8 mouse cellular contexts compared by ENCODE assay signal in genomic region chr2:30587161-30587560, GRCm38 (mm10). TPM values are rescaled to one million over a fixed set of nuclear protein-coding genes. Genes with fewer than 3 reads are reported as not detected.
DNase-seq lines count a peak whose midpoint lies in the region; ATAC-seq and TF ChIP-seq lines count a peak whose summit lies in the region.

No protein-coding gene starts in this region.

- TF ChIP-seq POLR2A in lung, adult 2 months (IDR thresholded peaks at IDR 0.05; ENCODE audit: borderline replicate concordance, extremely low read depth, low read depth, low read length) = peak; percentile 67; the same call in 1 of the 2 replicates

- no peak overlapping the region for H3K27ac ChIP-seq in left cerebral cortex, adult 2 months
- no peak overlapping the region for H3K27ac ChIP-seq in heart, embryonic 15.5 days
- H3K27ac ChIP-seq in stomach, embryonic 16.5 days (ENCODE audit: low read length) = peak overlapping the region; percentile 58

- no peak overlapping the region for H3K4me3 ChIP-seq in left cerebral cortex, adult 2 months
- no peak overlapping the region for H3K4me3 ChIP-seq in heart, embryonic 15.5 days
- H3K4me3 ChIP-seq in lung, adult 2 months (replicated peaks; ENCODE audit: extremely low read depth, low read depth, low read length) = no peak overlapping the region
- no peak overlapping the region for H3K4me3 ChIP-seq in stomach, embryonic 16.5 days (replicated peaks; ENCODE audit: low read length)

- H3K4me2 ChIP-seq in heart, embryonic 15.5 days = no peak overlapping the region
- H3K4me2 ChIP-seq in stomach, embryonic 16.5 days (ENCODE audit: low read depth, low read length) = no peak overlapping the region

- ATAC-seq in heart, embryonic 15.5 days (replicated peaks; ENCODE audit: insufficient number of reproducible peaks, insufficient read depth, low FRiP score, low read depth) = 0 out of 2 replicates have a peak, but pooled peaks have one; percentile 11
- peak; percentile 10; the same call in 1 of the 2 replicates for ATAC-seq in stomach, embryonic 16.5 days (ENCODE audit: insufficient read depth, low FRiP score)
- no peak for ATAC-seq in erythroblast, adult 5-6 weeks (replicated peaks; ENCODE audit: low FRiP score, poor library complexity, severe bottlenecking)

- intact Hi-C loops in left cerebral cortex, postnatal 4 days (cut with DNase I) = no loop called here
- intact Hi-C loops in left cerebral cortex, adult 2 months (cut with DNase I) = no loop called here
- intact Hi-C loops in gastrocnemius, postnatal 36 days (cut with DNase I) = loop anchor here (5.0 kb wide), 1 partner anchor 85 kb away; no protein-coding TSS in a partner anchor

- peaks cover 10% of the 10 kb centered on the region for H3K4me1 ChIP-seq in heart, embryonic 15.5 days (replicated peaks)
- peaks cover 15% of the 10 kb centered on the region for H3K4me1 ChIP-seq in lung, adult 2 months (ENCODE audit: control insufficient read depth, insufficient read depth, low read length)
- peaks cover 31% of the 10 kb centered on the region for H3K4me1 ChIP-seq in stomach, embryonic 16.5 days (ENCODE audit: control insufficient read depth, insufficient read depth, low read length)

- H3K9ac ChIP-seq in heart, embryonic 15.5 days = no peak overlapping the region
- peak overlapping the region; percentile 27 for H3K9ac ChIP-seq in stomach, embryonic 16.5 days (ENCODE audit: low read length)

- DNase-seq in left cerebral cortex, postnatal 4 days = peak; percentile 54
- no peak for DNase-seq in left cerebral cortex, adult 2 months (ENCODE audit: extremely low spot score in 1 of 2, low spot score in 2 of 2)
- peak; percentile 71 for DNase-seq in ZHBTc4 (ENCODE audit: low read depth, low spot score)
- no peak for DNase-seq in lung, adult 2 months
- DNase-seq in gastrocnemius, postnatal 36 days = no peak

- H3K36me3 ChIP-seq in heart, embryonic 15.5 days = no peaks in the 10 kb centered on the region
- no peaks in the 10 kb centered on the region for H3K36me3 ChIP-seq in stomach, embryonic 16.5 days (ENCODE audit: control insufficient read depth, insufficient read depth, low read length)

- H3K27me3 ChIP-seq in heart, embryonic 15.5 days = no peaks in the 10 kb centered on the region
- no peaks in the 10 kb centered on the region for H3K27me3 ChIP-seq in stomach, embryonic 16.5 days (ENCODE audit: control insufficient read depth, insufficient read depth, low read length)

- TF ChIP-seq CTCF in left cerebral cortex, adult 2 months (IDR thresholded peaks at IDR 0.05) = no peak
- no peak for TF ChIP-seq CTCF in lung, adult 2 months (IDR thresholded peaks at IDR 0.05; ENCODE audit: insufficient read depth, low read length)

- WGBS in heart, embryonic 15.5 days = 37% methylated on average over 8 of the region's 8 CpGs
- WGBS in lung, adult 2 months = 23% methylated on average over 8 of the region's 8 CpGs
- 28% methylated on average over 8 of the region's 8 CpGs for WGBS in stomach, embryonic 16.5 days

- H3K9me3 ChIP-seq in heart, embryonic 15.5 days (replicated peaks) = no peaks in the 10 kb centered on the region
- no peaks in the 10 kb centered on the region for H3K9me3 ChIP-seq in stomach, embryonic 16.5 days (replicated peaks; ENCODE audit: control insufficient read depth, low read length)

RNA-seq across cellular contexts. Expression of gene Cstad, which starts 7.7 kb away (rescaled TPM):
- 1 to 10 TPM; 3.0 to 3.7 TPM for total RNA-seq in left cerebral cortex, postnatal 4 days (2021)
- 1 to 10 TPM; 2.8 to 5.7 TPM for total RNA-seq in left cerebral cortex, adult 2 months (2021)
- 1.1 and 1.5 TPM in 2 replicates for polyA plus RNA-seq in heart, embryonic 15.5 days (2015; fragmentation: Nextera tagmentation; extraction: Ambion mirVana)
- 0.69 and 1.6 TPM in 2 replicates for polyA plus RNA-seq in lung, adult 2 months (2012; rRNA removed)
- 0.34 and 1.1 TPM in 2 replicates for polyA plus RNA-seq in stomach, embryonic 16.5 days (2015; fragmentation: Nextera tagmentation; extraction: Ambion mirVana)
- not detected in 2 replicates for total RNA-seq in erythroblast, adult 5-6 weeks (2015; ENCODE audit: low replicate concordance)
- not detected in 2 replicates for total RNA-seq in erythroblast, adult 5-6 weeks (2017; ENCODE audit: low replicate concordance)
- total RNA-seq in gastrocnemius, postnatal 36 days (2021) = 1 to 10 TPM; 2.5 to 3.4 TPM

Comparison
In these comparisons a context has a peak if more than half of its experiments do, and no peak if none do; other contexts are left out.
1. DNase-seq: peak in left cerebral cortex, postnatal 4 days (single experiment) and ZHBTc4 (single experiment); none in left cerebral cortex, adult 2 months (0 of 2), lung, adult 2 months (single experiment) and gastrocnemius, postnatal 36 days (0 of 2).